Mouse (Mus musculus) intestine, embryonic 15.5 days (tissue): ENCODE measurements around the gene Hipk1. TPM values are rescaled to one million over a fixed set of nuclear protein-coding genes. Genes with fewer than 3 reads are reported as not detected.
A peak's percentile ranks its signal among the peaks of the same experiment; 100 is the strongest.

Experiments
- ATAC-seq: fragments of 200-750 bp; cut with Nextera tagmentation; 2 replicates; pipeline ENCODE4 v1.8.0; 2017; ENCODE audit warnings: moderate TSS enrichment, moderate library complexity
- H3K27ac ChIP-seq: fragments of 300-500 bp; sonication (generic); 2 replicates; pipeline ENCODE4 v1.5.1; 2015; ENCODE audit warnings: mild to moderate bottlenecking, inconsistent platforms
- H3K27me3 ChIP-seq: fragments of 300-500 bp; sonication (generic); replicated peaks from 2 replicates; pipeline ENCODE4 v1.6.1; 2015; ENCODE audit warnings: inconsistent platforms
- H3K36me3 ChIP-seq: fragments of 300-500 bp; sonication (generic); 2 replicates; pipeline ENCODE4 v1.6.1; 2015; ENCODE audit warnings: inconsistent platforms
- H3K4me1 ChIP-seq: fragments of 300-500 bp; sonication (generic); replicated peaks from 2 replicates; pipeline ENCODE4 v1.6.1; 2015; ENCODE audit warnings: inconsistent platforms
- H3K4me2 ChIP-seq: fragments of 300-500 bp; sonication (generic); replicated peaks from 2 replicates; pipeline ENCODE4 v1.6.1; 2015; ENCODE audit warnings: mild to moderate bottlenecking, inconsistent platforms
- H3K4me3 ChIP-seq: fragments of 300-500 bp; sonication (generic); replicated peaks from 2 replicates; pipeline ENCODE4 v1.5.1; 2015; ENCODE audit warnings: inconsistent platforms
- H3K9ac ChIP-seq: fragments of 300-500 bp; sonication (generic); 2 replicates; pipeline ENCODE4 v1.6.1; 2015; ENCODE audit warnings: inconsistent platforms
- H3K9me3 ChIP-seq: fragments of 300-500 bp; sonication (generic); 2 replicates; pipeline ENCODE4 v1.6.1; 2016; ENCODE audit warnings: inconsistent platforms
- WGBS: fragments of 180-500 bp; shearing (Covaris S2); methylation state at CpG from one replicate; pipeline ENCODE4 v1.1.7; 2015; 5-methylcytosine and 5-hydroxymethylcytosine counted together
- polyA plus RNA-seq: library from polyadenylated mRNA; unstranded; fragments of >200 nt; fragmentation: Nextera tagmentation; extraction: Ambion mirVana; gene quantifications from 2 replicates; pipeline ENCODE4 v1.2.1, GENCODE M21; 2015

The Hipk1 gene
- polyA plus RNA-seq, 1 experiment from 2014 or later = 8.7 TPM

DNA sequence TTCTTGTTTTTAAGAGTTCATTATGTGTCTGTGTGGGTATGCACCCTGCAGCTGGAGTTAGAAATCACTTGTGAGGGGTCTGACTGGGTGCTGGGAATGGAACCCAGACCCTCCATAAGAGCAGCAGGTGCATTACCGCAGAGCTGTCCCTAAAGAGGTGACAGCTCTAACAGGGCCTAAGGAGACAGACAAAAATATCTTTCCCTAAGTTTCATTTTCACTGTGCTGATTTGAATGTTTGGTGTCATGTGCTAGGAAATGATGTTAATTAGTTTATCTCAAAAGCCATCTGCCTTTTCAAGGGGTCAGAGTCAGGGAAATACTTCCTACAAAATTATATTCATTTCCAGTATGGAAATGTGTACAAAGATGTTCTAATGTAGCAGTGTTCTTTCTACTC is 52.0 kb downstream of the Hipk1 start, which contains the start of gene Gm10964:
Gene Gm10964 (plus strand): TSS at position 38 of the 400 bp plus-strand sequence.
- peak within 1 kb of the TSS; percentile 60 for H3K4me2 ChIP-seq
- H3K4me1 ChIP-seq = peaks cover 32% of the 10 kb centered on the region
- H3K9me3 ChIP-seq = no peaks in the 10 kb centered on the region
- ATAC-seq = no peak
- H3K4me3 ChIP-seq = peak within 1 kb of the TSS; percentile 36
- peak within 1 kb of the TSS; percentile 89 for H3K27ac ChIP-seq
- 97% methylated on average over 1 of the region's 1 CpGs for WGBS
- H3K27me3 ChIP-seq = no peaks in the 10 kb centered on the region
- peak within 1 kb of the TSS; percentile 49; the same call in 1 of the 2 replicates for H3K9ac ChIP-seq
- peaks cover 14% of the 10 kb centered on the region for H3K36me3 ChIP-seq

DNA sequence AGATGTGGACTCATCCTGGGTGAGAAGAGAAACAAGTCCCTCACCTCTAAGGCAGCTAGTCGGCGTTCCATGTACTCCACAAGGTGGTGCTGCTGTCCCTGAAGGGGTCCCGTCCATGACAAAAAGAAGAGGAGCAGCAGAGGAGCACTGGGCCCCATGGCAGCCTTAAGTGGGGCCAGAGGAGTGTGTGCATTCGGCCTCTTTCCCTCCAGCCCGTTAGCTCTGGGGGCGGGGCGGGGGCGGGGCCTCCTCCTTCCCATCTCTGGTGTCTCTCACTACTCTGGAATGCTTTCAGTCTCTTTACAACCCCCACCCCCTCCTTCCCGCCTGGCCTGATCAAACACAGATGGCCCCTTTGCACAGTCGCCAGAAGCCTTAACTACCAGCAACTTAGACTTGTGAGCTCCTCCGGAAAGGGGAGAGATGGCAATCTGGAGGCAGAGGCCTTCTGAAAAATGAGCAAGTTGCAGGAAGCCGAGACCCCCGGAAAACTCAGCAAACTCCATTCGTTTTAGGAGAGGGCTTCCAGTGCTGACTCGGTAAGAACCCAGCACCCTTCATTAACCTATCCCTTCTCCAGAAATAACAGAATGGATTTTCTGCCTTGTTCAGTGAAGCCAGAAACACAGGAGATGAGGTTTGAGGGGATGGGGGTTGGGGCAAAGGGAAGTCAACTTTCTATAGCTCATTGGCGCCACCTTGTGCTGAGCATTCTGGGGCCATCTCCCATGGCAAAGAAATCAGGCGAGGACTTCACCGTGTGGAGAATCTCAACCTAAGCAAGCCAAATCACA is 53.4 kb downstream of the Hipk1 start, which contains the start of gene Olfml3:
Gene Olfml3 (minus strand): TSS at position 224 of the 794 bp plus-strand sequence.
- peaks cover 43% of the 10 kb centered on the region for H3K4me1 ChIP-seq

DNA sequence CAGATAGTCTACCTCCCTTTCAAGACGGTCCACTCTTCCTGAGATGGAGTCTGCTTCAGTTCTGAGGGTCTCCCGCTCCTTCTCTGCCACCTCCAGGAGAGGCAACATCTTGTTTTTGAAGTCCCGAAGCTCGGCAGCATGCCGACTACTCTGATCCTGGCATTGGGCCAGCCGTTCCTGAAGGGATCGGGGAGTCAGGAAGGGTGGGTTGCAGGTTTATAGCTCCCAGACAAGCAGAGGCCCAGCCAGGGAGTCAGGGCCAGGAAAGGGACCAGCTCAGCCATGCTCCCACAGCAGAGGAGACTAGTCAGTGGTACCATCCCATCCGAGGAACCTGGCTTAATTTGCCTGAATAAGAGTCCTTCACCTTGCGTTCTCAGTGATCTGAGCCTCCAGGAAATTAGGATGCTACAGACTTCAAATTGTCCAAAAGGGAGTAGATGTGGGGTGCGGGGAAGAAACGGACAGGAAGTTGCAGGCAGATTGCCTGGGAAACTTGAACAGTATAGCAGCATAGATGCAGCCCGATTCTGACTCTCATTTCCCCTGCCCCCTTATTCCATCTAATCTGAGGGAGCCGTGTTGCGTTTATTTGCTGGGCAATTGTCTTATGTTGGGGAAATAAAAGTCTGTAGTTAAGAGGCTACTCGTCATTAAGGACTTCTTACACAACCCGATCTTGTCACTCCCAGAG is 54.2 kb downstream of the Hipk1 start:
- Histone ChIP-seq H3K27me3 (no peaks in the 10 kb centered on the region), H3K4me2 (peak overlapping the region; percentile 60), H3K27ac (peak overlapping the region; percentile 89), H3K4me3 (peak overlapping the region; percentile 36), H3K9me3 (no peaks in the 10 kb centered on the region), H3K4me1 (peaks cover 46% of the 10 kb centered on the region), H3K9ac (peak overlapping the region; percentile 49), H3K36me3 (peaks cover 4% of the 10 kb centered on the region; the same call in 1 of the 2 replicates)
- peak; percentile 39 for ATAC-seq
- 24% methylated on average over 16 of the region's 16 CpGs for WGBS

More for the DNA sequence above, 53.4 kb downstream of the Hipk1 start, which contains the start of gene Olfml3:
- ATAC-seq = peak; percentile 93
- peaks cover 4% of the 10 kb centered on the region; the same call in 1 of the 2 replicates for H3K36me3 ChIP-seq
- no peaks in the 10 kb centered on the region for H3K9me3 ChIP-seq
- WGBS = under 1% methylated on average over 18 of the region's 18 CpGs
- H3K4me2 ChIP-seq = peak within 1 kb of the TSS; percentile 60
- H3K27ac ChIP-seq = peak within 1 kb of the TSS; percentile 89
- peak within 1 kb of the TSS; percentile 49 for H3K9ac ChIP-seq
- H3K27me3 ChIP-seq = no peaks in the 10 kb centered on the region
- H3K4me3 ChIP-seq = peak within 1 kb of the TSS; percentile 36

DNA sequence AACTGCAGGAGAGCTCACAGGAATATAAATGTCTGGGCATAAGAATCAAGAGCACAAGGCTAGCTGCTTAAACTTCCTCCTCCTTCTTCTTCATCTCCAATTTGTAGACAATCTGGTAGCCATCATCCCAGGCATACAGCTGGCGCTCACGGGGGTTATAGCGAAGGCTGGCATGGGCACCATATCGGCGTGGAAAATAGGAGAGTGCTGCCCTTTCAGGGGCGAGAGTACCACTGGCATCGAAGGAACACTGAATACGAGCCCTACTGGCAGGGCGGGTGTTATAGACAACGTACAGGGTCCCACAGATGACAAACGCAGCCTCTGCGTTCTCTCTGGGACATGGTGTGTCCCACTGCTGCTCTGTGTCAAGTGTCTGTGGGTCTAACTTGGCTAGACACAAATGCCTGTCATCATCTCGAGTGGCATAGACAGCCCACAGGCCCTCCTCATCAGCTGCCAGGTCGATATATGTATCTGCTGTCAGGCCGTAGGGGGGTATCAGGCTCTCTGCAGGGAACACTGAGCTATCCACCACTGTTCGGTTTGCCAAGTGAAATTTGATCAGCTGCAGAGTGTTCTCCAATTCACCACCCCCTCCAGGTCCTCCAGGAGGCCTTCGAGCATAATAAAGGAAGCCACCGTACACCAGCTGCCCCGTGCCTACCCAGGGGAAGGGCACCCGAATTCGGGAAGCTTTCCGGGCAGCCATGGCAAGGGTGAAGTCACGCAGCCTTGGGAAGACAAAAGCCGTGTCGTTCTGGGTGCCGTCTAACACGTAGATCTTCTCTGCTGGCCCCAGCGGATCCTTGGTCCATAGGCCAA is 55.4 kb downstream of the Hipk1 start:
- H3K4me3 ChIP-seq = peak overlapping the region; percentile 36
- H3K4me1 ChIP-seq = peaks cover 46% of the 10 kb centered on the region
- peak overlapping the region; percentile 60 for H3K4me2 ChIP-seq
- peaks cover 4% of the 10 kb centered on the region; the same call in 1 of the 2 replicates for H3K36me3 ChIP-seq
- peak overlapping the region; percentile 49 for H3K9ac ChIP-seq
- no peaks in the 10 kb centered on the region for H3K9me3 ChIP-seq
- H3K27me3 ChIP-seq = no peaks in the 10 kb centered on the region
- peak overlapping the region; percentile 89 for H3K27ac ChIP-seq
- 64% methylated on average over 28 of the region's 28 CpGs for WGBS
- ATAC-seq = no peak

DNA sequence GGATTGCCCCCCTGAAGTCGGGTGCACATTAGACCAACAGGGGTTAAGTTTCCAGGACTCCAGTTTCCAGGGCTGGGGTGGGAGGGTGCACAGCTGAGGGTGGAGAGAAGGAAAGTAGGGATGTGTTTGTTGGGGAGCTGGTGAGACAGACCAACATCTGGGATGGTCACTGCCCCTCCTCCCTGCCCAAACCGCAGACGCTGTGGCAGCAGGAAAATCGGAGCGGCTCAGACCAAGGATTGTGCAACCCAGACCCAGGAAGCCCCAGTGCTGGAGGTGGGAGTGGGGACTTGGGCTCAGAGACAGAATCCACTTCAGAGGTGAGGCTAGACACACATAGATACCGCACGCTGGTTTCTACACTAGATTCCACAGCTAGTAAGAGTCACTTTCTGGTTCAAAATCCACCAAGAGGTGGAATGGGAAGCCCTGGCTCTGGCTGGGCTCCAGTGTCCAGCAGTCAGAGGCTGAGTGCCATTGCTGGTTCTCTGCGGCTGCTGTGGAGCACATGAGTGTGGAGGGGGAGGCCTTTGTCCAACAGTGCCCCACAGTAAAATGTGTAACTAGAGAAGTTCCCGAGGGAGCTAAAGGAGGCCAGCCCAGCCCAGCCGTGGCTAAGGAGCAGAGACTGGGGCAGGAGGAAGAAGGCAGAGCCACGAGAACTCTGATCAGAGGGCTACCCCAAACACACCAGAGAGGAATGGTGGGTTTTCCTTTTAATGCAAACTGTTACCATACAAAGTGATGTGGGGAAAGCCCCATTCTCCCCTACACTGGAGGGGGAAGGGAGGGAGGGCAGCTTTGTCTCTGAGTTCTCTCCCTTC is 56.5 kb downstream of the Hipk1 start:
- peaks cover 4% of the 10 kb centered on the region; the same call in 1 of the 2 replicates for H3K36me3 ChIP-seq
- no peak for ATAC-seq
- H3K4me3 ChIP-seq = peak overlapping the region; percentile 5; the same call in 1 of the 2 replicates
- H3K9ac ChIP-seq = no peak overlapping the region
- H3K4me2 ChIP-seq = peak overlapping the region; percentile 60
- H3K27ac ChIP-seq = peak overlapping the region; percentile 71
- no peaks in the 10 kb centered on the region for H3K27me3 ChIP-seq
- peaks cover 46% of the 10 kb centered on the region for H3K4me1 ChIP-seq
- WGBS = 17% methylated on average over 11 of the region's 11 CpGs
- H3K9me3 ChIP-seq = no peaks in the 10 kb centered on the region

DNA sequence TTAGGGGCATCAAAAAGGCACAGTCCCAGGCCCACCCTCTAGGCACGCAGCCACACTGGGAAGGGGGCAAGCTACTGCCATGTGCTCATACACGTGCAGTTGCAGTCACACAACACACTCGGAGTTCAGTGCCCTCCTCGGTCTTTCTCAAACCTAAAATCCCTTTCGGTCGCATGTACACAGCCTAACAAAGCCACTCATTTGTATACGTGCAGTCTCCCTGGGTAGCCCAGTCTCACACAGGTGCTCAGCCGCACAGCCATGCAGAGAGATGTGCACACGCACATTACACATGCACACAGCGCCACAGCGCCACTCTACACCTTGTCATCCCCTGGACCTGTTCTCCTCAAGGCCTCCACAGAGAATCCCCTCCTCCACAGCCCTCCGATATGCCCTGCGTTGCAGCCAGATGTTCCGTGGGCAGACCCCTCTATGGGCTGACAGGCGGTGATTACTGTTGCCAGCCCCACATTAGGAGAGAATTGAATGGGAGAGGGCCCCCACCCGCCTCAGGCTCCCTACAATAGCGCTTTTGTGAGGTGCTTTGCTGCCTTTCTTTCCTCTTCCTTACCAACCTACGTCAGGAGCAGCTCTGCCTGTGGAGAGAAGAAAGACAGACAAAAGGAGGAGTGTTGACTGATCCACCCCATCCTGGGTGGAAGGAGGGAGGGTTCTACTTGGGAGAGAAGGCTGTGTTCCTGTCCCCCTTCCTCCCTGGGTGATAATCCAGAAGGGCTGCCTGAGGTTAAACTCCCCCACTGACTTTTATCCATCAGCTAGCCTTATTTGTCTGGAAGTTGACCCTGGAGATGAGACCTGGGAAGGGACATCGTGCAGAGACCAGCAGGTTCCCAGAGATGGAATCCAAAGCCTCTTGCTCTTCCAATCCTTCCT is 57.3 kb downstream of the Hipk1 start:
- WGBS = 51% methylated on average over 19 of the region's 19 CpGs
- 0 out of 2 replicates have a peak, but pooled peaks have one; percentile 5 for ATAC-seq
- H3K9ac ChIP-seq = 0 out of 2 replicates have a peak overlapping the region, but pooled peaks have one; percentile 10

DNA sequence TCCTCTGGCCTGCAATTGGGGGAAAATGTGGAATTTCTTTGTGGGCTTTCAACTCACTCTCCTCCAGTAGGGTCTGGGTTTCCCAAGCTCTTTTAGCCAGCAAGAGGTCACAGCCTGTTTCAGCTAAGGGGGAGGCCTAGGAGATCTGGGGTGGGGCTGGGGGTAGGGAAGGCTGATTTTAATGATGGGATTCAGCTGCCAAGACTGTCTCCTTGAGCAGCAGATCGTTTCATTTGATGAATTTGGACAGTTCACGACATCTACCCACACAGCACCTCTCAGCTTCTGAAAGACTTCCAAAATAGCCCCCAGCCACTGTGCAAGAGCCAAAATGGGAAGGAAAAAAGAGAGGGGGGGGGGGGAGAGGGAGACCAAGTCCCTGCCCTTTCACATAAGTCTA is 58.2 kb downstream of the Hipk1 start:
- no peak for ATAC-seq
- H3K4me2 ChIP-seq = no peak overlapping the region
- WGBS = 44% methylated on average over 2 of the region's 2 CpGs
- H3K9me3 ChIP-seq = no peaks in the 10 kb centered on the region
- peaks cover 40% of the 10 kb centered on the region for H3K4me1 ChIP-seq
- 0 out of 2 replicates have a peak overlapping the region, but pooled peaks have one; percentile 3 for H3K27ac ChIP-seq
- peaks cover 4% of the 10 kb centered on the region; the same call in 1 of the 2 replicates for H3K36me3 ChIP-seq
- no peak overlapping the region for H3K9ac ChIP-seq
- H3K27me3 ChIP-seq = no peaks in the 10 kb centered on the region
- H3K4me3 ChIP-seq = no peak overlapping the region

More for the DNA sequence above, 57.3 kb downstream of the Hipk1 start:
- Histone ChIP-seq H3K9me3 (no peaks in the 10 kb centered on the region), H3K4me3 (no peak overlapping the region), H3K4me1 (peaks cover 42% of the 10 kb centered on the region), H3K27me3 (no peaks in the 10 kb centered on the region), H3K27ac (peak overlapping the region; percentile 71; the same call in 1 of the 2 replicates), H3K4me2 (peak overlapping the region; percentile 60), H3K36me3 (peaks cover 4% of the 10 kb centered on the region; the same call in 1 of the 2 replicates)

DNA sequence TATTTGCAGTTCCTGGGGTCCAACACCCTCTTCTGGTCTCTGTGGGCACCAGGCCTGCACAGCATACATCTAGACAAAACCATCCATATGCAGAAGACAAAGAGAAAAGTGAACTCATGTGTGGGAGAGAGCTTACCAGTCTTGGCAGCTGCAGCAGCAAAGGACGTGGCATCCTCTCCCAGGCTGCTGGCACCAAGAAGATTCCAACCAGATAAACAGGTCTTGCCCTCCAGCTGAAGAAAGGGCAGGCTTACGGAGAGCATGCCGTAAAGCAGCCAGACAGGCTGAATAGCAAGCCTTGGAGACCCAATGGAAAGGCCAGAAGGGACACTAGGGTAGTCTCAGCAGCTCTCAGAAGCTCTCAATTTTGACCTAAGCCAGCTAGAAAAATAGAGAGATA is 59.2 kb downstream of the Hipk1 start:
- H3K36me3 ChIP-seq = peaks cover 4% of the 10 kb centered on the region; the same call in 1 of the 2 replicates
- H3K4me2 ChIP-seq = no peak overlapping the region
- H3K4me1 ChIP-seq = peaks cover 38% of the 10 kb centered on the region
- no peaks in the 10 kb centered on the region for H3K9me3 ChIP-seq
- no peak for ATAC-seq
- 85% methylated on average over 3 of the region's 3 CpGs for WGBS
- no peaks in the 10 kb centered on the region for H3K27me3 ChIP-seq
- no peak overlapping the region for H3K4me3 ChIP-seq
- H3K27ac ChIP-seq = no peak overlapping the region
- H3K9ac ChIP-seq = no peak overlapping the region

DNA sequence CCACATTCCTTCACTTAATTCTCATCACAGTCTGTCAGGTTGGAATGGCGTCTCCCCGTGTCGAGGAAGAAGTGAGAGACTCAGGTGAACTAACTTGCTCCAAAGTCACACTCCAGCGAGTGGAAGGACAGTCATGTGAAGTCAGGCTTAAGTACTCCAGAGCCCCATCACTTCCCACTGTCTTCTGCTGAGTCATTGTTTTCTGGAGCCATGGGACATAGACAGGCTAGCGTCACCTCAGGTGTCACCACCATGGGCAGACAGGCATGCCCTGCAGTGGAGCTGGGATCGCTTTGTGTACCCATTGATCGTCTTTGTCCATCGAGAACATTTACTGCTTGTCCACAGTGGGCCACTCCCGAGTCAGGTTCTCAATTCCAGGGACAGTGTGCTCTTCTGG is 61.5 kb downstream of the Hipk1 start:
- 84% methylated on average over 9 of the region's 9 CpGs for WGBS
- no peak overlapping the region for H3K9ac ChIP-seq
- H3K9me3 ChIP-seq = no peaks in the 10 kb centered on the region
- no peak overlapping the region for H3K4me3 ChIP-seq
- no peaks in the 10 kb centered on the region for H3K36me3 ChIP-seq
- ATAC-seq = no peak
- peaks cover 18% of the 10 kb centered on the region for H3K4me1 ChIP-seq
- no peak overlapping the region for H3K4me2 ChIP-seq
- H3K27ac ChIP-seq = no peak overlapping the region
- H3K27me3 ChIP-seq = no peaks in the 10 kb centered on the region

DNA sequence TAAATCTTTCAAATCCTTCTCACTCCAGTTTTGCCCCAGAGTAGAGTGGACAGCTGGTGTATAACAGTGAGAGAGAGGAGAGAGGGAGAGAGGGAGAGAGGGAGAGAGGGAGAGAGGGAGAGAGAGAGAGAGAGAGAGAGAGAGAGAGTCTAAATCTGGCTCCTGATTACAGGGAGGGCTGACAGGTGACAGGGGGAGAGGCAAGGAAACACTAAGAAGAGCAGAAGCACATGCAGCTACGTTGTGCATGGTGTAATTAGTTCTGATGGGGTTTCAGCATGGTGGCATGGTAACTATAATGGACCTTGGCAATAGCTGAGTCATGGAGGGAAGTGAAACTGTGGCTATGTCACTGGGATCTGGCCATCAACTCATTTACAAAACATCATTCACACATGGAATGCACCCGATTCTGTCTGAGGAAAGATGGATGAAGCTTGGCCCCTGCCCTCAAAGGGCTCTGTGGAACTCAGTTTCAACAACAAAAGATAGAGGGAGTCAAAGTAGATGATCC is 63.5 kb downstream of the Hipk1 start:
- Histone ChIP-seq H3K27me3 (no peaks in the 10 kb centered on the region), H3K27ac (no peak overlapping the region), H3K36me3 (no peaks in the 10 kb centered on the region), H3K9ac (no peak overlapping the region), H3K4me3 (no peak overlapping the region), H3K4me2 (no peak overlapping the region), H3K9me3 (no peaks in the 10 kb centered on the region), H3K4me1 (peaks cover 2% of the 10 kb centered on the region)
- WGBS = 38% methylated on average over 2 of the region's 2 CpGs
- ATAC-seq = no peak
